Comparison of ENCODE assay signal across 8 mouse cellular contexts in the genomic region with DNA sequence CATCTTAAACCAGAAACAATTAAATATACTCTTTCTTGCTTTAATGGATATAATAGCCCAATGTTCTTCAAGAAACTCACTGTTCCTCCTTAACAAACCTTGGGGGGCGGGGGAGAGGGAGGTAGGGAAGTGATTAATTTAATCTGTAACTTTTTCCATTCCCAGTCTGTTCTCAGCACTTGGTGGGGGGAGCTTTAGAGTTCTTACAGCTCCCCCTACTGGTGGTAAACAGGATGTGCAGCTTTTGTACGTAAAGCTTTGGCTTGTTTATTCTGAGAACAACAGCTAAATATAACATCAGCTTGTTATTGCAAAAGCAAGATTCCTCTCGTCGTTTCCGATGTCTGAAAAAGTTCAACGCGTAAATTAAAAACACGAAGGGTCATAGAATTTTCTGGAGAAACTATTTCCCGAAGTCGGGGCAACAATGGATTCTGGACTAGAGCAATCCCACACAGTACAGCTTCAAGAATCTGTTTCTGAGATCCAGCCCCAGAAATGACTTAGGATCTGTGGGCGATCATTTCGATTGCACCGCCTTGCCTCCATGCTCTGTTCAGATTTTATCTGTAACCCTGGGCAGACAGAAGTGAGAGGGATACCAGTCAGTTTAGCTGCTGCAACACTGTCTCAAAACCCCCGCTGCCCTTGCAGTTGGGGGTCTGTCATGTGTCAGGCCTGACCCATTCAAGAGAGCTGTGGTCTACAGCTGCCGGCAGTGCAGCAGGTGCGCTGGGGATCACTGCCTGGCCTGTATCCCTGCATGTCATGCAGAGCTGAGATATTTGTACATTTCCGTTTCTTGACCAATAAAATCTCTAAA.
DNase-seq lines count a peak whose midpoint lies in the region; ATAC-seq and TF ChIP-seq lines count a peak whose summit lies in the region.

No protein-coding gene starts in this region.

- H3K9ac ChIP-seq in limb, embryonic 11.5 days (ENCODE audit: low read length) = no peak overlapping the region
- H3K9ac ChIP-seq in midbrain, postnatal 0 days (replicated peaks; ENCODE audit: low read length, poor library complexity, severe bottlenecking) = no peak overlapping the region

- H3K27me3 ChIP-seq in limb, embryonic 11.5 days (ENCODE audit: control insufficient read depth, insufficient read depth, low read length) = no peaks in the 10 kb centered on the region
- no peaks in the 10 kb centered on the region for H3K27me3 ChIP-seq in midbrain, postnatal 0 days (ENCODE audit: insufficient read depth, low read length)

- H3K9me3 ChIP-seq in limb, embryonic 11.5 days (ENCODE audit: control insufficient read depth, low read length) = no peaks in the 10 kb centered on the region
- no peaks in the 10 kb centered on the region for H3K9me3 ChIP-seq in midbrain, postnatal 0 days (ENCODE audit: low read length)

- peak; percentile 11 for DNase-seq in urinary bladder, postnatal 25 days (ENCODE audit: low spot score)
- DNase-seq in urinary bladder, adult 2 months (ENCODE audit: low spot score) = no peak
- DNase-seq in embryo, embryonic 11 days = peak; percentile 86
- DNase-seq in heart, adult 8-10 months (ENCODE audit: low spot score) = peak; percentile 62
- DNase-seq in kidney, adult 11 months = peak; percentile 62
- peak; percentile 49 for DNase-seq in limb, embryonic 11.5 days (ENCODE audit: low spot score)
- peak; percentile 86 for DNase-seq in midbrain, postnatal 0 days (ENCODE audit: low spot score)
- DNase-seq in thymus, postnatal 25 days = peak; percentile 5

- H3K27ac ChIP-seq in limb, embryonic 11.5 days (replicated peaks; ENCODE audit: low read depth, low read length) = no peak overlapping the region
- no peak overlapping the region for H3K27ac ChIP-seq in midbrain, postnatal 0 days (ENCODE audit: low read depth, low read length)

- H3K4me3 ChIP-seq in limb, embryonic 11.5 days (ENCODE audit: low read depth, low read length) = no peak overlapping the region
- H3K4me3 ChIP-seq in midbrain, postnatal 0 days (ENCODE audit: low read depth, low read length) = no peak overlapping the region

- 0 out of 2 replicates have a peak, but pooled peaks have one; percentile 21 for ATAC-seq in limb, embryonic 11.5 days (ENCODE audit: insufficient number of reproducible peaks, low FRiP score, low TSS enrichment, low read depth)
- ATAC-seq in midbrain, postnatal 0 days (ENCODE audit: low FRiP score) = peak; percentile 47

- 27% methylated on average over 17 of the region's 17 CpGs for WGBS in limb, embryonic 11.5 days
- WGBS in midbrain, postnatal 0 days = 17% methylated on average over 17 of the region's 17 CpGs

- H3K4me2 ChIP-seq in limb, embryonic 11.5 days (ENCODE audit: low read depth, severe bottlenecking) = no peak overlapping the region
- H3K4me2 ChIP-seq in midbrain, postnatal 0 days (ENCODE audit: low read depth, low read length, poor library complexity, severe bottlenecking) = peak overlapping the region; percentile 7; the same call in 1 of the 2 replicates

- no peaks in the 10 kb centered on the region for H3K36me3 ChIP-seq in limb, embryonic 11.5 days (ENCODE audit: control insufficient read depth, insufficient read depth, low read length)
- H3K36me3 ChIP-seq in midbrain, postnatal 0 days (ENCODE audit: insufficient read depth, low read length) = no peaks in the 10 kb centered on the region

- no peaks in the 10 kb centered on the region for H3K4me1 ChIP-seq in limb, embryonic 11.5 days (ENCODE audit: control insufficient read depth, insufficient read depth, low read length)
- no peaks in the 10 kb centered on the region; the same call in 1 of the 2 replicates for H3K4me1 ChIP-seq in midbrain, postnatal 0 days (ENCODE audit: insufficient read depth, low read length)

- peak; percentile 89 for TF ChIP-seq CTCF in midbrain, postnatal 0 days (IDR thresholded peaks at IDR 0.05)
